Mouse (Mus musculus): Measurements from ENCODE around the gene 1810009A15Rik. TPM values are rescaled to one million over a fixed set of nuclear protein-coding genes. Genes with fewer than 3 reads are reported as not detected.

The 1810009A15Rik gene
- total RNA-seq, 2 experiments from 2014 or later, result 21.4 to 23.9 TPM

Small RNAs within 50 kb of the gene (microRNA-seq; reads per million reads assigned to microRNA genes)
- 0 reads per million in 2 experiments for gene Mir5136

Other genes starting within 250 kb of the 1810009A15Rik start
- gene Chrm1, start 225.1 kb upstream of the 1810009A15Rik start, total RNA-seq (2021), result 100 to 1,000 TPM; 160 to 162 TPM
- 100 to 1,000 TPM; 148 to 161 TPM for gene Slc3a2, start 165.5 kb upstream of the 1810009A15Rik start, total RNA-seq (2021)
- 10 to 100 TPM; 46.0 to 58.5 TPM for gene Wdr74, start 153.0 kb upstream of the 1810009A15Rik start, total RNA-seq (2021)
- 1 to 10 TPM; 1.1 to 1.5 TPM for gene 1700092M07Rik, start 148.1 kb upstream of the 1810009A15Rik start, total RNA-seq (2021)
- gene Stx5a, start 147.4 kb upstream of the 1810009A15Rik start, total RNA-seq (2021), result 10 to 100 TPM; 61.5 to 70.1 TPM
- gene Nxf1, start 131.8 kb upstream of the 1810009A15Rik start, total RNA-seq (2021), result 10 to 100 TPM; 87.4 to 92.0 TPM
- gene Tmem223, start 117.9 kb upstream of the 1810009A15Rik start, total RNA-seq (2021), result 10 to 100 TPM; 73.0 to 75.0 TPM
- 10 to 100 TPM; 10.6 to 10.9 TPM for gene Tmem179b, start 114.4 kb upstream of the 1810009A15Rik start, total RNA-seq (2021)
- gene Taf6l, start 102.4 kb upstream of the 1810009A15Rik start, total RNA-seq (2021), result 10 to 100 TPM; 12.0 to 12.4 TPM
- gene Polr2g, start 90.3 kb upstream of the 1810009A15Rik start, total RNA-seq (2021), result 100 to 1,000 TPM; 107 to 113 TPM
- gene Zbtb3, start 86.3 kb upstream of the 1810009A15Rik start, total RNA-seq (2021), result 1 to 10 TPM; 5.9 to 7.1 TPM
- 10 to 100 TPM; 35.1 to 35.5 TPM for gene Ttc9c, start 69.5 kb upstream of the 1810009A15Rik start, total RNA-seq (2021)
- 100 to 1,000 TPM; 110 to 112 TPM for gene Hnrnpul2, start 68.8 kb upstream of the 1810009A15Rik start, total RNA-seq (2021)
- not detected for gene AC129217.1, start 59.1 kb upstream of the 1810009A15Rik start, total RNA-seq (2021)
- gene Bscl2, start 51.4 kb upstream of the 1810009A15Rik start, total RNA-seq (2021), result 100 to 1,000 TPM; 111 to 112 TPM
- 100 to 1,000 TPM; 201 to 223 TPM for gene Gng3, start 49.7 kb upstream of the 1810009A15Rik start, total RNA-seq (2021)
- under 1 TPM; 0.92 to 0.96 TPM for gene Lrrn4cl, start 38.1 kb upstream of the 1810009A15Rik start, total RNA-seq (2021)
- gene Ubxn1, start 17.4 kb upstream of the 1810009A15Rik start, total RNA-seq (2021), result 10 to 100 TPM; 91.0 to 94.1 TPM
- 10 to 100 TPM; 32.3 to 35.6 TPM for gene Uqcc3, start 7.9 kb upstream of the 1810009A15Rik start, total RNA-seq (2021)
- 1 to 10 TPM; 5.4 to 7.2 TPM for gene Lbhd1, start 5.1 kb upstream of the 1810009A15Rik start, total RNA-seq (2021)
- not detected for gene Gm49403, start 4.9 kb upstream of the 1810009A15Rik start, total RNA-seq (2021)
- 1 to 10 TPM; 2.4 to 3.3 TPM for gene Gm49416, start 73 bp downstream of the 1810009A15Rik start, total RNA-seq (2021)
- gene Ints5, start 4.2 kb downstream of the 1810009A15Rik start, total RNA-seq (2021), result 10 to 100 TPM; 22.6 to 24.3 TPM
- gene Ganab, start 9.2 kb downstream of the 1810009A15Rik start, total RNA-seq (2021), result 100 to 1,000 TPM in 1 of 2 experiments, 10 to 100 TPM in 1; 98.5 to 102 TPM
- gene B3gat3, start 31.5 kb downstream of the 1810009A15Rik start, total RNA-seq (2021), result 100 to 1,000 TPM; 151 to 163 TPM
- gene Rom1, start 40.5 kb downstream of the 1810009A15Rik start, total RNA-seq (2021), result 1 to 10 TPM; 5.7 TPM
- gene Eml3, start 40.7 kb downstream of the 1810009A15Rik start, total RNA-seq (2021), result 1 to 10 TPM; 8.2 to 8.4 TPM
- 10 to 100 TPM; 46.0 to 46.9 TPM for gene Mta2, start 53.0 kb downstream of the 1810009A15Rik start, total RNA-seq (2021)
- 10 to 100 TPM; 18.7 to 20.1 TPM for gene Tut1, start 65.0 kb downstream of the 1810009A15Rik start, total RNA-seq (2021)
- 100 to 1,000 TPM; 203 to 212 TPM for gene Eef1g, start 78.2 kb downstream of the 1810009A15Rik start, total RNA-seq (2021)
- 10 to 100 TPM; 20.2 to 21.0 TPM for gene Ahnak, start 100.4 kb downstream of the 1810009A15Rik start, total RNA-seq (2021)
- gene Scgb1a1, start 199.1 kb downstream of the 1810009A15Rik start, total RNA-seq (2021), result not detected
- 100 to 1,000 TPM; 124 to 126 TPM for gene Asrgl1, start 246.8 kb downstream of the 1810009A15Rik start, total RNA-seq (2021)

Measured in left cerebral cortex, postnatal 25 days (tissue).